Mouse (Mus musculus) liver, adult 2 months (tissue): ENCODE data around the gene Btbd17.

ENCODE experiments used
- CTCF ChIP-seq: fragments of 200-500 bp; IDR thresholded peaks from 2 replicates; pipeline ENCODE4 v1.5.1; 2011; ENCODE audit warnings: low read depth, low read length, control low read depth
- POLR2A ChIP-seq: fragments of 200-500 bp; IDR thresholded peaks from 2 replicates; pipeline ENCODE4 v1.6.1; 2011; ENCODE audit warnings: low read length, control low read depth; ENCODE audit not compliant: insufficient read depth; ENCODE audit errors: extremely low read depth

DNA sequence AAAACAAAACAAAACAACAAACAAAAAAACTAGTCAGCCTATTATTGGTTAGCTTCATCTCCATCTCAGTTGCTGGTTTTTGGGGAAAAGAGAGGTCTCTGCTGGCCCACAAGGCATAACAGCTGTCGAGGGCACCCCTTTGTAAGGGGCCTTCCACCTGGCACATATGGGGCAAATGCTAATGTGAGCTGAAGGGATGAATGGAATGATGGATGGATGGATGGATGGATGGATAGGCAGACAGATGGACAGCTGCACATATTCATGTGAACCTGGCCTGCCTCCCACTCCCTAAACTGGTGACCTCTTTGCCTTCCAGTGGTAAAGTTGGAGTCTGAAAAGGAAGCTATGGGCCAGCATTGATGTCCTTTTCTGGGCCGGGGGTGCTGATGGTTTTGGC is 11.3 kb upstream of the Btbd17 start:
- TF ChIP-seq POLR2A (no peak), CTCF (no peak)
